Mouse (Mus musculus) right cerebral cortex, adult 18-20 months (tissue): ENCODE results near the gene Rad51b.

ENCODE experiments used
- DNase-seq: peaks from one replicate; pipeline ENCODE4 v3.0.0; 2022; ENCODE audit warnings: mixed read lengths

Gene Rad51b

GRCm38 (mm10) chr12:79499809-79500208 is 202.7 kb downstream of the Rad51b start:
- no peak for DNase-seq

GRCm38 (mm10) chr12:79501877-79502276 is 204.8 kb downstream of the Rad51b start:
- no peak for DNase-seq

GRCm38 (mm10) chr12:79502862-79503581 is 205.9 kb downstream of the Rad51b start:
- DNase-seq, result no peak

GRCm38 (mm10) chr12:79503582-79504515 is 206.8 kb downstream of the Rad51b start:
- no peak for DNase-seq

GRCm38 (mm10) chr12:79504641-79505040 is 207.6 kb downstream of the Rad51b start:
- no peak for DNase-seq

GRCm38 (mm10) chr12:79506421-79506820 is 209.3 kb downstream of the Rad51b start:
- no peak for DNase-seq

- DNase-seq, result no peak
These were observed 210.1 kb downstream of the Rad51b start for GRCm38 (mm10) chr12:79507141-79507681.

- DNase-seq, result peak; percentile 65
These were observed 214.5 kb downstream of the Rad51b start for GRCm38 (mm10) chr12:79511454-79512204.

- peak; percentile 39 for DNase-seq
These were observed 215.3 kb downstream of the Rad51b start for GRCm38 (mm10) chr12:79512205-79512886.

- DNase-seq, result no peak
These were observed 216.1 kb downstream of the Rad51b start for GRCm38 (mm10) chr12:79512982-79513681.

- no peak for DNase-seq
These were observed 217.6 kb downstream of the Rad51b start for GRCm38 (mm10) chr12:79514680-79515079.

- no peak for DNase-seq
These were observed 225.3 kb downstream of the Rad51b start for GRCm38 (mm10) chr12:79522374-79522773.

- DNase-seq, result no peak
These were observed 228.1 kb downstream of the Rad51b start for GRCm38 (mm10) chr12:79524941-79525871.

- no peak for DNase-seq
These were observed 228.8 kb downstream of the Rad51b start for GRCm38 (mm10) chr12:79525872-79526271.

- DNase-seq, result no peak
These were observed 230.1 kb downstream of the Rad51b start for GRCm38 (mm10) chr12:79527222-79527621.

- no peak for DNase-seq
These were observed 233.3 kb downstream of the Rad51b start for GRCm38 (mm10) chr12:79530275-79530902.

- no peak for DNase-seq
These were observed 235.0 kb downstream of the Rad51b start for GRCm38 (mm10) chr12:79531809-79532798.

- no peak for DNase-seq
These were observed 237.7 kb downstream of the Rad51b start for GRCm38 (mm10) chr12:79534778-79535177.
